ENCODE assay signal across 20 mouse cellular contexts in the genomic region with DNA sequence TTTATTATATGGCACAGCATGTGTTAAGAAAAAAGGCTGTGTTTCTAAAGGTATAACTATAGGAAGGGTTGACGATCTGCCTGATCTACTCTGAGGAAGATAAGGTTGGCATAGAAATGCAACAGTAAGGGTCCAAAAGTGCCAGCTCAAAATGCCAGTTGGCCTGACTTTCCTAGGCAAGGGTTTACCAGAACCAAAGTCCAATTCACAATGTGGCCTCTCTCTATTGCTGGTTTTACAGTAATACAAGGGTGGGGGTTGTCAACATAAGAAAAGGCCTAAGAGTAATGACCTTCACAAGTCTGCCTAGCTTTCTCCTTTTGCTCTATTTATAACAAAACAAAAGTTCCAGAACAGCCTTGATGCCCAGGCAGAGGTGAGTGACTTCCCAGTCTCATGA.
DNase-seq lines count a peak whose midpoint lies in the region; ATAC-seq and TF ChIP-seq lines count a peak whose summit lies in the region.
"Had no signal": no experiment of that assay in that cellular context is flagged by ENCODE, and none has a peak within 500 bp of the region (broad histone marks: within the 10 kb centered on the region; RNA-seq: fewer than 3 reads in every experiment).

No protein-coding gene starts in this region.

- peak; percentile 41; the same call in 1 of the 2 replicates for ATAC-seq in intestine, postnatal 0 days
- ATAC-seq in intestine, embryonic 15.5 days: no peak
- no peak for ATAC-seq in kidney, embryonic 15.5 days (replicated peaks; ENCODE audit: low FRiP score)
- no peak for ATAC-seq in activated CD4-positive, CD25-positive, alpha-beta regulatory T cell, adult 4 months
- ATAC-seq: forebrain, embryonic 13.5 days; forebrain, postnatal 0 days had no signal

- H3K27ac ChIP-seq in intestine, postnatal 0 days (ENCODE audit: low read depth, low read length): no peak overlapping the region
- H3K27ac ChIP-seq in intestine, embryonic 15.5 days: no peak overlapping the region
- H3K27ac ChIP-seq in kidney, adult 2 months (ENCODE audit: insufficient read depth, low read depth, low read length): peak overlapping the region; percentile 23; the same call in 1 of the 2 replicates
- no peak overlapping the region for H3K27ac ChIP-seq in kidney, embryonic 15.5 days
- no peak overlapping the region for H3K27ac ChIP-seq in liver, adult 2 months (replicated peaks; ENCODE audit: insufficient read depth, low read depth, low read length)
- H3K27ac ChIP-seq: forebrain, embryonic 10.5 days; forebrain, embryonic 13.5 days; gastrocnemius, adult 2 months; hindbrain, embryonic 12.5 days had no signal

- no peaks in the 10 kb centered on the region for H3K27me3 ChIP-seq in intestine, postnatal 0 days (replicated peaks; ENCODE audit: control insufficient read depth, insufficient read depth, low read length)
- no peaks in the 10 kb centered on the region for H3K27me3 ChIP-seq in intestine, embryonic 15.5 days (replicated peaks)
- H3K27me3 ChIP-seq in kidney, adult 2 months (replicated peaks; ENCODE audit: control insufficient read depth, insufficient read depth, low read length): no peaks in the 10 kb centered on the region
- no peaks in the 10 kb centered on the region for H3K27me3 ChIP-seq in kidney, embryonic 15.5 days
- no peaks in the 10 kb centered on the region for H3K27me3 ChIP-seq in liver, adult 2 months (ENCODE audit: control insufficient read depth, insufficient read depth, low read length)
- H3K27me3 ChIP-seq: forebrain, embryonic 13.5 days; hindbrain, embryonic 12.5 days had no signal

- no peak overlapping the region for H3K4me3 ChIP-seq in intestine, postnatal 0 days (ENCODE audit: low read depth, low read length)
- H3K4me3 ChIP-seq in intestine, embryonic 15.5 days (replicated peaks): no peak overlapping the region
- H3K4me3 ChIP-seq in kidney, adult 2 months (ENCODE audit: insufficient read depth, low read depth, low read length): no peak overlapping the region
- H3K4me3 ChIP-seq in kidney, embryonic 15.5 days (replicated peaks): no peak overlapping the region
- H3K4me3 ChIP-seq in liver, adult 2 months (ENCODE audit: insufficient read depth, low read depth, low read length): no peak overlapping the region
- H3K4me3 ChIP-seq: forebrain, embryonic 10.5 days; forebrain, embryonic 13.5 days; gastrocnemius, adult 2 months; hindbrain, embryonic 12.5 days had no signal

- no peaks in the 10 kb centered on the region for H3K4me1 ChIP-seq in intestine, postnatal 0 days (replicated peaks; ENCODE audit: control insufficient read depth, insufficient read depth, low read length)
- no peaks in the 10 kb centered on the region for H3K4me1 ChIP-seq in intestine, embryonic 15.5 days (replicated peaks)
- peaks cover 7% of the 10 kb centered on the region; the same call in 1 of the 2 replicates for H3K4me1 ChIP-seq in kidney, adult 2 months (ENCODE audit: control insufficient read depth, insufficient read depth, low read length)
- no peaks in the 10 kb centered on the region for H3K4me1 ChIP-seq in kidney, embryonic 15.5 days
- H3K4me1 ChIP-seq in liver, adult 2 months (ENCODE audit: control insufficient read depth, insufficient read depth, low read length): peaks cover 6% of the 10 kb centered on the region; the same call in 1 of the 2 replicates
- H3K4me1 ChIP-seq: forebrain, embryonic 10.5 days; forebrain, embryonic 13.5 days; hindbrain, embryonic 12.5 days had no signal

- no peaks in the 10 kb centered on the region for H3K79me2 ChIP-seq in liver, adult 2 months (ENCODE audit: control insufficient read depth, insufficient read depth, low read length)

- TF ChIP-seq CTCF in intestine, postnatal 0 days (IDR thresholded peaks at IDR 0.05; ENCODE audit: low read depth): no peak
- TF ChIP-seq CTCF in kidney, adult 2 months (conservative IDR thresholded peaks at IDR 0.05; ENCODE audit: insufficient read depth, insufficient read length, low read depth, low read length): no peak
- no peak for TF ChIP-seq CTCF in liver, adult 2 months (IDR thresholded peaks at IDR 0.05; ENCODE audit: low read depth, low read length)

- H3K9me3 ChIP-seq in intestine, postnatal 0 days (ENCODE audit: control insufficient read depth): no peaks in the 10 kb centered on the region
- no peaks in the 10 kb centered on the region for H3K9me3 ChIP-seq in intestine, embryonic 15.5 days
- no peaks in the 10 kb centered on the region for H3K9me3 ChIP-seq in kidney, embryonic 15.5 days (replicated peaks)
- H3K9me3 ChIP-seq: forebrain, embryonic 10.5 days; forebrain, embryonic 13.5 days; hindbrain, embryonic 12.5 days had no signal

- H3K36me3 ChIP-seq in intestine, postnatal 0 days (ENCODE audit: control insufficient read depth, insufficient read depth): no peaks in the 10 kb centered on the region
- no peaks in the 10 kb centered on the region for H3K36me3 ChIP-seq in intestine, embryonic 15.5 days
- H3K36me3 ChIP-seq in kidney, adult 2 months (ENCODE audit: control insufficient read depth, insufficient read depth, low read length): no peaks in the 10 kb centered on the region
- H3K36me3 ChIP-seq in kidney, embryonic 15.5 days: no peaks in the 10 kb centered on the region
- no peaks in the 10 kb centered on the region for H3K36me3 ChIP-seq in liver, adult 2 months (ENCODE audit: control insufficient read depth, insufficient read depth, low read length)
- H3K36me3 ChIP-seq: forebrain, embryonic 10.5 days; hindbrain, embryonic 12.5 days had no signal

- DNase-seq in kidney, adult 2 months: peak; percentile 77
- DNase-seq in liver, adult 2 months (ENCODE audit: extremely low read depth, low read depth, low spot score): peak; percentile 87
- no peak for DNase-seq in liver
- DNase-seq: adrenal gland, postnatal 10 days; adrenal gland, postnatal 36 days; cerebellum, adult 18-20 months; cerebellum, adult 9-10 months; cerebellum, postnatal 14 days; forebrain, postnatal 0 days; gastrocnemius, adult 2 months; gastrocnemius, postnatal 14 days; heart, adult 11 months had no signal

- no peak overlapping the region for H3K9ac ChIP-seq in intestine, postnatal 0 days (ENCODE audit: low read depth, low read length)
- H3K9ac ChIP-seq in intestine, embryonic 15.5 days: no peak overlapping the region
- no peak overlapping the region for H3K9ac ChIP-seq in kidney, embryonic 15.5 days
- no peak overlapping the region for H3K9ac ChIP-seq in liver, adult 2 months (ENCODE audit: low read depth, low read length)
- H3K9ac ChIP-seq: forebrain, embryonic 13.5 days; forebrain, postnatal 0 days; hindbrain, embryonic 12.5 days had no signal

- WGBS in intestine, postnatal 0 days: 42% methylated on average over 1 of the region's 1 CpGs
- 75% methylated on average over 1 of the region's 1 CpGs for WGBS in intestine, embryonic 15.5 days
- WGBS in kidney, adult 2 months: 53% methylated on average over 1 of the region's 1 CpGs
- WGBS in kidney, embryonic 15.5 days: 86% methylated on average over 1 of the region's 1 CpGs
- WGBS in liver, adult 2 months: 25% methylated on average over 1 of the region's 1 CpGs

- H3K4me2 ChIP-seq in intestine, postnatal 0 days (replicated peaks; ENCODE audit: low read depth): no peak overlapping the region
- H3K4me2 ChIP-seq in intestine, embryonic 15.5 days (replicated peaks): no peak overlapping the region
- H3K4me2 ChIP-seq in kidney, embryonic 15.5 days: no peak overlapping the region
- H3K4me2 ChIP-seq: forebrain, embryonic 13.5 days; heart, embryonic 11.5 days; hindbrain, embryonic 12.5 days had no signal

- no peak for TF ChIP-seq POLR2A in kidney, adult 2 months (IDR thresholded peaks at IDR 0.05; ENCODE audit: low read depth, low read length)
- no peak for TF ChIP-seq POLR2A in liver, adult 2 months (IDR thresholded peaks at IDR 0.05; ENCODE audit: extremely low read depth, insufficient read depth, low read length)
